Mouse (Mus musculus) liver, adult 2 months (tissue): ENCODE measurements at regions not wholly inside any gene's neighbourhood (a gene's known extent, or its start where the extent isn't known, plus 50 kb on each side); places are given as distances from the start of the nearest gene placed in this dataset.

ENCODE experiments used
- DNase-seq: peaks from one replicate; pipeline ENCODE4 v3.0.0-alpha.2; 2011; ENCODE audit warnings: low read depth, low spot score; ENCODE audit errors: extremely low read depth
- H3K27ac ChIP-seq: fragments of 200-500 bp; replicated peaks from 2 replicates; pipeline ENCODE4 v1.5.1; 2012; ENCODE audit warnings: low read depth, mild to moderate bottlenecking, control low read depth, inconsistent platforms, low read length; ENCODE audit not compliant: insufficient read depth
- H3K27me3 ChIP-seq: fragments of 200-500 bp; 2 replicates; pipeline ENCODE4 v1.6.1; 2012; ENCODE audit warnings: mild to moderate bottlenecking, moderate library complexity, low read length, inconsistent platforms; ENCODE audit not compliant: control insufficient read depth, insufficient read depth
- H3K36me3 ChIP-seq: fragments of 200-500 bp; 2 replicates; pipeline ENCODE4 v1.6.1; 2012; ENCODE audit warnings: low read length, inconsistent platforms; ENCODE audit not compliant: control insufficient read depth, insufficient read depth
- H3K4me1 ChIP-seq: fragments of 200-500 bp; 2 replicates; pipeline ENCODE4 v1.6.1; 2011; ENCODE audit warnings: low read length; ENCODE audit not compliant: control insufficient read depth, insufficient read depth
- H3K4me3 ChIP-seq: fragments of 200-500 bp; 2 replicates; pipeline ENCODE4 v1.5.1; 2011; ENCODE audit warnings: low read depth, mild to moderate bottlenecking, control low read depth, low read length, moderate library complexity; ENCODE audit not compliant: insufficient read depth
- H3K79me2 ChIP-seq: fragments of 200-500 bp; 2 replicates; pipeline ENCODE4 v1.6.1; 2012; ENCODE audit warnings: inconsistent platforms, mild to moderate bottlenecking, low read length, moderate library complexity; ENCODE audit not compliant: control insufficient read depth, insufficient read depth
- H3K9ac ChIP-seq: fragments of 200-500 bp; 2 replicates; pipeline ENCODE4 v1.6.1; 2012; ENCODE audit warnings: low read depth, mild to moderate bottlenecking, control low read depth, inconsistent platforms, low read length
- CTCF ChIP-seq: fragments of 200-500 bp; IDR thresholded peaks from 2 replicates; pipeline ENCODE4 v1.5.1; 2011; ENCODE audit warnings: low read depth, low read length, control low read depth
- POLR2A ChIP-seq: fragments of 200-500 bp; IDR thresholded peaks from 2 replicates; pipeline ENCODE4 v1.6.1; 2011; ENCODE audit warnings: low read length, control low read depth; ENCODE audit not compliant: insufficient read depth; ENCODE audit errors: extremely low read depth
- WGBS: fragments of 180-500 bp; shearing (Covaris S2); methylation state at CpG from one replicate; pipeline ENCODE4 v1.1.7; 2018; 5-methylcytosine and 5-hydroxymethylcytosine counted together

- DNase-seq = no peak
- no peak overlapping the region for H3K4me3 ChIP-seq
- no peaks in the 10 kb centered on the region for H3K36me3 ChIP-seq
- TF ChIP-seq CTCF (no peak), POLR2A (no peak)
- H3K9ac ChIP-seq = no peak overlapping the region
- no peaks in the 10 kb centered on the region for H3K79me2 ChIP-seq
- 89% methylated on average over 9 of the region's 9 CpGs for WGBS
- H3K27me3 ChIP-seq = no peaks in the 10 kb centered on the region
- no peaks in the 10 kb centered on the region for H3K4me1 ChIP-seq
- no peak overlapping the region for H3K27ac ChIP-seq
Observed at GRCm38 (mm10) chr7:34483368-34483767, 90.3 kb upstream of the Lsm14a start.

GRCm38 (mm10) chr7:34480771-34481170 is 87.7 kb upstream of the Lsm14a start:
- no peak for DNase-seq
- H3K4me3 ChIP-seq = no peak overlapping the region
- no peaks in the 10 kb centered on the region for H3K4me1 ChIP-seq
- WGBS = 73% methylated on average over 5 of the region's 5 CpGs
- H3K9ac ChIP-seq = no peak overlapping the region
- no peaks in the 10 kb centered on the region for H3K27me3 ChIP-seq
- no peak overlapping the region for H3K27ac ChIP-seq
- TF ChIP-seq CTCF (no peak), POLR2A (no peak)
- no peaks in the 10 kb centered on the region for H3K36me3 ChIP-seq
- no peaks in the 10 kb centered on the region for H3K79me2 ChIP-seq

- Histone ChIP-seq H3K27ac (no peak overlapping the region), H3K36me3 (no peaks in the 10 kb centered on the region)
Observed at GRCm38 (mm10) chr7:34471003-34471402, 77.9 kb upstream of the Lsm14a start.

GRCm38 (mm10) chr7:34462069-34462468 is 69.0 kb upstream of the Lsm14a start:
- Histone ChIP-seq H3K79me2 (no peaks in the 10 kb centered on the region), H3K27ac (no peak overlapping the region), H3K9ac (no peak overlapping the region), H3K4me1 (no peaks in the 10 kb centered on the region), H3K4me3 (no peak overlapping the region), H3K27me3 (no peaks in the 10 kb centered on the region), H3K36me3 (no peaks in the 10 kb centered on the region)
- no peak for TF ChIP-seq POLR2A
- TF ChIP-seq CTCF = peak; percentile 61
- no peak for DNase-seq
- WGBS = 62% methylated on average over 9 of the region's 9 CpGs

More at GRCm38 (mm10) chr7:34471003-34471402, 77.9 kb upstream of the Lsm14a start:
- Histone ChIP-seq H3K27me3 (no peaks in the 10 kb centered on the region), H3K9ac (no peak overlapping the region), H3K4me1 (no peaks in the 10 kb centered on the region), H3K79me2 (no peaks in the 10 kb centered on the region), H3K4me3 (no peak overlapping the region)
- TF ChIP-seq CTCF (no peak), POLR2A (no peak)
- 72% methylated on average over 14 of the region's 14 CpGs for WGBS
- DNase-seq = no peak

GRCm38 (mm10) chr7:34459834-34460495 is 66.8 kb upstream of the Lsm14a start:
- H3K4me1 ChIP-seq = no peaks in the 10 kb centered on the region
- WGBS = 83% methylated on average over 3 of the region's 3 CpGs

GRCm38 (mm10) chr7:34458851-34459250 is 65.7 kb upstream of the Lsm14a start:
- H3K9ac ChIP-seq = no peak overlapping the region
- no peak overlapping the region for H3K27ac ChIP-seq
- no peaks in the 10 kb centered on the region for H3K27me3 ChIP-seq
- no peak for DNase-seq
- 84% methylated on average over 4 of the region's 4 CpGs for whole genome bisulfite sequencing
- H3K79me2 ChIP-seq = no peaks in the 10 kb centered on the region
- no peaks in the 10 kb centered on the region for H3K4me1 ChIP-seq
- no peaks in the 10 kb centered on the region for H3K36me3 ChIP-seq
- TF ChIP-seq POLR2A = no peak
- no peak for TF ChIP-seq CTCF
- no peak overlapping the region for H3K4me3 ChIP-seq

More at GRCm38 (mm10) chr7:34459834-34460495, 66.8 kb upstream of the Lsm14a start:
- Histone ChIP-seq H3K4me3 (no peak overlapping the region), H3K36me3 (no peaks in the 10 kb centered on the region), H3K27ac (no peak overlapping the region), H3K9ac (no peak overlapping the region), H3K27me3 (no peaks in the 10 kb centered on the region), H3K79me2 (no peaks in the 10 kb centered on the region)
- TF ChIP-seq POLR2A (no peak), CTCF (no peak)
- DNase-seq = no peak
